Mouse (Mus musculus) natural killer cell, adult 2 months (primary cell): ENCODE data around the gene Gm9602.
"Not testable (repeated sequence)": the region's sequence is repeated elsewhere in the genome, so short reads cannot be mapped to it uniquely, and the experiment has no call there.

Experiments
- DNase-seq, 2 experiments: peaks; one replicate each; pipeline ENCODE4 v3.0.0; 2022; ENCODE audit warnings: low spot score in 2 of 2

Gm9602 gene

DNA sequence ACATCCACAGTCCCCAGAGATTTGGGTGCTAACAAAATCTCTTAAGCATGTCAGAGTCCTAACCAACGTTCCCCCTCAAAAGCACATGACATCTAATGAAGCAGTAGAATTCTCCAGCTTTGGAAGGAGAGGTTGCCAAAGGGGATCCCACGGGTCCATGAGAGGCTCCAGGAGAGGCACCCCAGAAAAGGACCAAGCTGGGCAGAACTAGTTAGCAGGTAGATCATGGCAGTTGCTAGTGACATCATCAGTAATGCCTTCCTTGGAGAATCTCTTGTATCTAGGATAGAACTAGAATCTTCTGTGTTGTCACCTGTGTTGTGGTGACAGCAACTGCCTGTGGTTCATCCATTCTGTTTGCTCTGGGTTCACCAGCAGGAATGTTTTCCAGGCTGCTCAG, at the start of gene Gm9602:
Gene Gm9602 (plus strand): TSS at position 301 of the 400 bp plus-strand sequence.
- not testable (repeated sequence) for DNase-seq

DNA sequence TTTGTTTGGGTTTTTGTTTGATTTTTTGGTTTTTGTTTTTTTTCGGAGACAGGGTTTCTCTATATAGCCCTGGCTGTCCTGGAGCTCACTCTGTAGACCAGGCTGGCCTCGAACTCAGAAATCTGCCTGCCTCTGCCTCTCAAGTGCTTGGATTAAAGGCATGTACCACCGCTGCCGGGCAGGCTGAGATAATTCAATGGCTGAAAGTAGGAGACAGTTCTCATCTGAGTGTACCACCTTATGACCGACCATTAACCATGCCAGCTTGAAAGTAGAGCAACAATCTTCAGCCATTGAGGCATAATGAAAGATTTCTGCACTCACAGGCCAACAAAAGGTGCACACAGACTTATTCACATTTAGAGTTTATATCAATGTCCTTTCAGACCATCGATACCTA, 30.3 kb downstream of the Gm9602 start:
- not testable (repeated sequence) for DNase-seq

DNA sequence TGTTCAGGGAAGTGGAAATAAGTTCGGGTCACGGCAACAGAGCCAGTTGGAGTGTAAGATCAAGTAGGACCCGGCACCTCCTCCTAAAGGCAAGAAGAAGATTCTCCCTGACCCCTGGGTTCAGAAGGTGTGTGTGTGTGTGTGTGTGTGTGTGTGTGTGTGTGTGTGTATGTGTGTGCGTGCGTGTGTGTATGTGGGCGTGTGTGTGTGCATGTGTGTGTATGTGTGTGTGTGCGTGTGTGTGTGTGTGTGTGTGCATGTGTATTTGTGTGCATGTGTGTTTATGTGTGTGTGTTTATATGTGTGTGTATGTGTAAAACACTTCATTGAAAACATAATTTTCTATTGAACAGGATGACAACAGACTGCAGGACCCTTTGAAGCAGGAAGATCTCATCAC, 45.8 kb downstream of the Gm9602 start:
- not testable (repeated sequence) for DNase-seq
